8 mouse cellular contexts compared by ENCODE assay signal in genomic region chr11:33843294-33843864, GRCm38 (mm10).
DNase-seq lines count a peak whose midpoint lies in the region; ATAC-seq lines count a peak whose summit lies in the region.

No protein-coding gene starts in this region.

- peak overlapping the region; percentile 73 for H3K9ac ChIP-seq in heart, embryonic 13.5 days
- peak overlapping the region; percentile 85 for H3K9ac ChIP-seq in midbrain, embryonic 14.5 days (replicated peaks; ENCODE audit: low read length)

- ATAC-seq in heart, embryonic 13.5 days (ENCODE audit: extremely low read depth, insufficient number of reproducible peaks, low FRiP score, low TSS enrichment): no peak
- ATAC-seq in midbrain, embryonic 14.5 days (ENCODE audit: low FRiP score, low TSS enrichment): peak; percentile 74
- no peak for ATAC-seq in megakaryocyte-erythroid progenitor cell, adult 5-6 weeks (replicated peaks; ENCODE audit: low FRiP score, low TSS enrichment, poor library complexity, severe bottlenecking)

- WGBS in heart, embryonic 13.5 days: 1% methylated on average over 52 of the region's 52 CpGs
- WGBS in midbrain, embryonic 14.5 days: under 1% methylated on average over 51 of the region's 52 CpGs

- no peak overlapping the region for H3K27ac ChIP-seq in heart, embryonic 13.5 days (replicated peaks)
- H3K27ac ChIP-seq in midbrain, embryonic 14.5 days (replicated peaks; ENCODE audit: low read depth, low read length): peak overlapping the region; percentile 71

- H3K27me3 ChIP-seq in heart, embryonic 13.5 days (replicated peaks): peaks cover 93% of the 10 kb centered on the region
- H3K27me3 ChIP-seq in midbrain, embryonic 14.5 days (ENCODE audit: control insufficient read depth, insufficient read depth, low read length): no peaks in the 10 kb centered on the region; the same call in 1 of the 2 replicates

- no peaks in the 10 kb centered on the region for H3K36me3 ChIP-seq in heart, embryonic 13.5 days
- H3K36me3 ChIP-seq in midbrain, embryonic 14.5 days (ENCODE audit: control insufficient read depth, insufficient read depth, low read length): no peaks in the 10 kb centered on the region

- peak overlapping the region; percentile 75 for H3K4me2 ChIP-seq in heart, embryonic 13.5 days
- H3K4me2 ChIP-seq in midbrain, embryonic 14.5 days (ENCODE audit: low read length): peak overlapping the region; percentile 86

- H3K4me1 ChIP-seq in heart, embryonic 13.5 days: peaks cover 7% of the 10 kb centered on the region
- peaks cover 21% of the 10 kb centered on the region for H3K4me1 ChIP-seq in midbrain, embryonic 14.5 days (ENCODE audit: control insufficient read depth, insufficient read depth, low read length)

- H3K4me3 ChIP-seq in heart, embryonic 13.5 days: peak overlapping the region; percentile 54
- H3K4me3 ChIP-seq in midbrain, embryonic 14.5 days (replicated peaks; ENCODE audit: low read depth, low read length): peak overlapping the region; percentile 52

- H3K9me3 ChIP-seq in heart, embryonic 13.5 days: no peaks in the 10 kb centered on the region
- no peaks in the 10 kb centered on the region for H3K9me3 ChIP-seq in midbrain, embryonic 14.5 days (ENCODE audit: control insufficient read depth, low read length)

- no peak for DNase-seq in heart, adult 8-10 months (ENCODE audit: low spot score)
- peak; percentile 29 for DNase-seq in WW6 (ENCODE audit: low read depth, low spot score)
- peak; percentile 32 for DNase-seq in forelimb bud, embryonic 11.5 days (ENCODE audit: low read depth, low spot score)
- DNase-seq in midbrain, embryonic 14.5 days: peak; percentile 85
- no peak for DNase-seq in lung, postnatal 14 days
- no peak for DNase-seq in natural killer cell, adult 2 months (ENCODE audit: low spot score in 2 of 2)

Comparison
In these comparisons a context has a peak if more than half of its experiments do, and no peak if none do; other contexts are left out.
1. DNase-seq: peak in WW6 (single experiment), forelimb bud, embryonic 11.5 days (single experiment) and midbrain, embryonic 14.5 days (single experiment); none in heart, adult 8-10 months (single experiment), lung, postnatal 14 days (single experiment) and natural killer cell, adult 2 months (0 of 2).